Mouse (Mus musculus) midbrain, embryonic 11.5 days (tissue): ENCODE results near the gene Tmem167b. TPM values are rescaled to one million over a fixed set of nuclear protein-coding genes. Genes with fewer than 3 reads are reported as not detected.

Source experiments
- ATAC-seq: fragments of 200-750 bp; cut with Nextera tagmentation; 2 replicates; pipeline ENCODE4 v1.8.0; 2017; ENCODE audit warnings: moderate TSS enrichment, moderate library complexity; ENCODE audit not compliant: low FRiP score
- DNase-seq: peaks from one replicate; pipeline ENCODE4 v3.0.0; 2015; ENCODE audit warnings: low spot score; ENCODE audit errors: missing footprints
- H3K27ac ChIP-seq: fragments of 300-500 bp; sonication (generic); 2 replicates; pipeline ENCODE4 v1.5.1; 2014; ENCODE audit warnings: low read depth, low read length
- H3K27me3 ChIP-seq: fragments of 300-500 bp; sonication (generic); 2 replicates; pipeline ENCODE4 v1.6.1; 2014; ENCODE audit warnings: mild to moderate bottlenecking, low read length, moderate library complexity, mixed read lengths; ENCODE audit not compliant: control insufficient read depth, insufficient read depth
- H3K36me3 ChIP-seq: fragments of 300-500 bp; sonication (generic); 2 replicates; pipeline ENCODE4 v1.6.1; 2014; ENCODE audit warnings: mild to moderate bottlenecking, low read length, moderate library complexity, mixed read lengths; ENCODE audit not compliant: control insufficient read depth, insufficient read depth
- H3K4me1 ChIP-seq: fragments of 300-500 bp; sonication (generic); 2 replicates; pipeline ENCODE4 v1.6.1; 2014; ENCODE audit warnings: low read length; ENCODE audit not compliant: control insufficient read depth, insufficient read depth
- H3K4me2 ChIP-seq: fragments of 300-500 bp; sonication (generic); 2 replicates; pipeline ENCODE4 v1.6.1; 2014; ENCODE audit warnings: mild to moderate bottlenecking, moderate library complexity
- H3K4me3 ChIP-seq: fragments of 300-500 bp; sonication (generic); 2 replicates; pipeline ENCODE4 v1.5.1; 2014; ENCODE audit warnings: low read depth, low read length
- H3K9ac ChIP-seq: fragments of 300-500 bp; sonication (generic); 2 replicates; pipeline ENCODE4 v1.6.1; 2014; ENCODE audit warnings: low read length
- H3K9me3 ChIP-seq: fragments of 300-500 bp; sonication (generic); 2 replicates; pipeline ENCODE4 v1.6.1; 2016; ENCODE audit warnings: low read length; ENCODE audit not compliant: control insufficient read depth
- WGBS: fragments of 180-500 bp; shearing (Covaris S2); extraction: QIAGEN DNeasy Blood & Tissue Kit; methylation state at CpG from one replicate; pipeline ENCODE4 v1.1.7; 2014; 5-methylcytosine and 5-hydroxymethylcytosine counted together
- polyA plus RNA-seq: library from polyadenylated mRNA; unstranded; fragments of >200 nt; fragmentation: Nextera tagmentation; extraction: Ambion mirVana; gene quantifications from 2 replicates; pipeline ENCODE4 v1.2.1, GENCODE M21; 2014

Tmem167b gene
- polyA plus RNA-seq = 57.2 and 66.8 TPM in 2 replicates

GRCm38 (mm10) chr3:108562133-108562730 lies at the start of gene Tmem167b:
Gene Tmem167b (minus strand): TSS chr3:108562466.
- Histone ChIP-seq H3K36me3 (peaks cover 9% of the 10 kb centered on the region; the same call in 1 of the 2 replicates), H3K27me3 (no peaks in the 10 kb centered on the region), H3K9me3 (no peaks in the 10 kb centered on the region), H3K27ac (peak within 1 kb of the TSS; percentile 55), H3K4me1 (peaks cover 13% of the 10 kb centered on the region), H3K4me2 (peak within 1 kb of the TSS; percentile 68), H3K9ac (peak within 1 kb of the TSS; percentile 76), H3K4me3 (peak within 1 kb of the TSS; percentile 63)
- ATAC-seq = peak; percentile 98
- under 1% methylated on average over 45 of the region's 45 CpGs for WGBS
- peak; percentile 99 for DNase-seq

GRCm38 (mm10) chr3:108608906-108609305 lies 46.6 kb upstream of the Tmem167b start:
- Histone ChIP-seq H3K4me1 (no peaks in the 10 kb centered on the region), H3K36me3 (no peaks in the 10 kb centered on the region), H3K27me3 (no peaks in the 10 kb centered on the region), H3K4me3 (no peak overlapping the region), H3K27ac (no peak overlapping the region), H3K4me2 (no peak overlapping the region), H3K9ac (no peak overlapping the region), H3K9me3 (no peaks in the 10 kb centered on the region)
- DNase-seq (no peak), ATAC-seq (no peak)
- 69% methylated on average over 3 of the region's 3 CpGs for WGBS

- Histone ChIP-seq H3K27me3 (no peaks in the 10 kb centered on the region), H3K4me3 (peak overlapping the region; percentile 96), H3K4me2 (peak overlapping the region; percentile 87), H3K36me3 (no peaks in the 10 kb centered on the region), H3K4me1 (no peaks in the 10 kb centered on the region; the same call in none of the 2 replicates), H3K9ac (peak overlapping the region; percentile 90), H3K9me3 (no peaks in the 10 kb centered on the region), H3K27ac (peak overlapping the region; percentile 88)
- under 1% methylated on average over 59 of the region's 61 CpGs for WGBS
- peak; percentile 96 for DNase-seq
- ATAC-seq = peak; percentile 84
Measured at GRCm38 (mm10) chr3:108591530-108592522, 29.6 kb upstream of the Tmem167b start.

- DNase-seq = peak; percentile 99
- Histone ChIP-seq H3K36me3 (no peaks in the 10 kb centered on the region), H3K27me3 (no peaks in the 10 kb centered on the region), H3K27ac (peak within 1 kb of the TSS; percentile 88), H3K4me3 (peak within 1 kb of the TSS; percentile 96), H3K4me2 (peak within 1 kb of the TSS; percentile 87), H3K9ac (peak within 1 kb of the TSS; percentile 90), H3K4me1 (no peaks in the 10 kb centered on the region; the same call in none of the 2 replicates), H3K9me3 (no peaks in the 10 kb centered on the region)
- 7% methylated on average over 44 of the region's 44 CpGs for WGBS
- ATAC-seq = peak; percentile 99
Measured at GRCm38 (mm10) chr3:108590786-108591529, 28.7 kb upstream of the Tmem167b start, which contains the start of gene Wdr47. Gene Wdr47 (plus strand): TSS chr3:108591279.

GRCm38 (mm10) chr3:108588446-108588845 lies 26.2 kb upstream of the Tmem167b start:
- H3K9me3 ChIP-seq = no peaks in the 10 kb centered on the region

DNA sequence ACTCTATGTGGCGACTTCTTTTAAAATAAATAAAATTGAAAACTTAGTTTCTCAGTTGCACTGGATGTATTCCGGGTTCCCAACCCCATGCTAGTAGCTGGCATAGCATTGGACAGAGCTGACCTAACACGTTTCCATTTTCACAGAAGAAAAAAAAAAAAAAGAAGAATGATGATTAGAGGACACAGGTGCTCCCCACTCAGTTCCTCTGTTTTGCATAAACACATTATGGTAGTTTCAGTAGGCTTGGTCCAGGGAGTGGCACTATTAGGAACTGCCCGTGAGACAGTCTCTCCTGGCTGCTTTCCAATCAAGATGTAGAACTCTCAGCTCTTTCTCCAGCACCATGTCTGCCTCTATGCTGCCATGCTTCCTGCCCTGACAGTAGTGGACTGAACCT lies 22.3 kb upstream of the Tmem167b start:
- Histone ChIP-seq H3K27ac (no peak overlapping the region), H3K4me2 (no peak overlapping the region), H3K9ac (no peak overlapping the region), H3K27me3 (no peaks in the 10 kb centered on the region), H3K4me3 (no peak overlapping the region), H3K36me3 (no peaks in the 10 kb centered on the region), H3K4me1 (no peaks in the 10 kb centered on the region), H3K9me3 (no peaks in the 10 kb centered on the region)
- DNase-seq (no peak), ATAC-seq (no peak)
- WGBS = 87% methylated on average over 4 of the region's 4 CpGs

More at GRCm38 (mm10) chr3:108588446-108588845, 26.2 kb upstream of the Tmem167b start:
- Histone ChIP-seq H3K4me1 (no peaks in the 10 kb centered on the region; the same call in none of the 2 replicates), H3K9ac (no peak overlapping the region), H3K4me2 (no peak overlapping the region), H3K27me3 (no peaks in the 10 kb centered on the region), H3K36me3 (no peaks in the 10 kb centered on the region), H3K27ac (no peak overlapping the region), H3K4me3 (no peak overlapping the region)
- ATAC-seq (no peak), DNase-seq (no peak)
- 24% methylated on average over 2 of the region's 2 CpGs for WGBS

DNA sequence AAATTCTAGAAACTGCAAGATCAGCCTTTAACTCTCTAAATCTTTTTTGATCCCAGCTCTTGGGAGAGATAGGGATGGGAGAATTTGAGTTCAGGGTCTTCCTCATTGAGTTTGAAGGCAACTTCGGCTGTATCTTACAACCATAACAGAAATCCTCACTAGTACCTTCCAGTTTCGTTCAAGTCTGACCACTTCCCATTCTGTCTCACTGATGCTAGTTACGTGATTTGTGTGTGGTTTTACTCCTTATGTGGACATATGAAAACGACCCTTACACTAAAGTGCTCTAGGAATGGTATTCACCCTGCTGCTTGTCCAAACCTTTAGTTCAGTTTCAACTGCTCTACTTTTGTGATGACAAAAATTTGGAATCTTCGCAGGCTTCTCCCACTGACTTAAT lies 11.8 kb upstream of the Tmem167b start:
- Histone ChIP-seq H3K4me2 (no peak overlapping the region), H3K27ac (no peak overlapping the region), H3K9me3 (no peaks in the 10 kb centered on the region), H3K4me1 (peaks cover 20% of the 10 kb centered on the region; the same call in 1 of the 2 replicates), H3K4me3 (no peak overlapping the region), H3K9ac (no peak overlapping the region), H3K27me3 (no peaks in the 10 kb centered on the region), H3K36me3 (no peaks in the 10 kb centered on the region)
- ATAC-seq = no peak
- WGBS = 88% methylated on average over 5 of the region's 5 CpGs
- no peak for DNase-seq

- Histone ChIP-seq H3K27me3 (no peaks in the 10 kb centered on the region), H3K9me3 (no peaks in the 10 kb centered on the region), H3K4me3 (peak overlapping the region; percentile 58), H3K4me1 (peaks cover 25% of the 10 kb centered on the region; the same call in 1 of the 2 replicates), H3K9ac (peak overlapping the region; percentile 77), H3K27ac (no peak overlapping the region), H3K4me2 (peak overlapping the region; percentile 62), H3K36me3 (no peaks in the 10 kb centered on the region)
- ATAC-seq (no peak), DNase-seq (peak; percentile 81)
- 51% methylated on average over 18 of the region's 18 CpGs for WGBS
Measured at GRCm38 (mm10) chr3:108572309-108573010, 10.2 kb upstream of the Tmem167b start.
